Mouse (Mus musculus): ENCODE measurements around the gene Smchd1.
"Not testable (repeated sequence)": the region's sequence is repeated elsewhere in the genome, so short reads cannot be mapped to it uniquely, and the experiment has no call there.

Smchd1 gene

GRCm38 (mm10) chr17:71445191-71445590 lies 30.0 kb downstream of the Smchd1 start:
- DNase-seq (ENCODE audit: low read depth, low spot score): no peak

GRCm38 (mm10) chr17:71444718-71445117 lies 30.4 kb downstream of the Smchd1 start:
- DNase-seq (ENCODE audit: low read depth, low spot score): no peak

GRCm38 (mm10) chr17:71444126-71444525 lies 31.0 kb downstream of the Smchd1 start:
- no peak for DNase-seq (ENCODE audit: low read depth, low spot score)

- no peak for DNase-seq (ENCODE audit: low read depth, low spot score)
Observed at GRCm38 (mm10) chr17:71443273-71443672, 31.9 kb downstream of the Smchd1 start.

DNA sequence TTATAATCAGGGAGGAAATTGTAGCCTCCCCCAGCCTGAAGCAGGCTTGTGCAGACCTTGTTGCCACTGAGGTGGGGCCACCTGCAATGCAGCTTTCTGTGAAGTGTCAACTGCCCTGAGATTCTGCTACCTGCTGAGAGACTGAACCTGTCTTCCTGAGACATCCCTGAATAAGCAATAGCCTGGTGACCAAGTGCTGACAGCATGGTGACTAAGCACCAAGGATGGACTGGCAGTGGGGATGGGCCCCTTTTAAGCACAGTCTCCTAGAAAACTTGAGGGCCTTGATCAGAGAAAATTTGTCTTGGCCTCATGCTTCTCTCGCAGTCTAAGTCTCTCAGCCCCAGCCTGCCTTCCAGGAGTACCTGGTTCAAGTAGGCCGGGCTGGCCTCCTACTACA lies 52.6 kb downstream of the Smchd1 start:
- not testable (repeated sequence) for DNase-seq (ENCODE audit: low read depth, low spot score)

GRCm38 (mm10) chr17:71419448-71419847 lies 55.7 kb downstream of the Smchd1 start:
- not testable (repeated sequence) for DNase-seq (ENCODE audit: low read depth, low spot score)

- no peak for DNase-seq (ENCODE audit: low read depth, low spot score)
Observed at GRCm38 (mm10) chr17:71417008-71417407, 58.1 kb downstream of the Smchd1 start.

DNA sequence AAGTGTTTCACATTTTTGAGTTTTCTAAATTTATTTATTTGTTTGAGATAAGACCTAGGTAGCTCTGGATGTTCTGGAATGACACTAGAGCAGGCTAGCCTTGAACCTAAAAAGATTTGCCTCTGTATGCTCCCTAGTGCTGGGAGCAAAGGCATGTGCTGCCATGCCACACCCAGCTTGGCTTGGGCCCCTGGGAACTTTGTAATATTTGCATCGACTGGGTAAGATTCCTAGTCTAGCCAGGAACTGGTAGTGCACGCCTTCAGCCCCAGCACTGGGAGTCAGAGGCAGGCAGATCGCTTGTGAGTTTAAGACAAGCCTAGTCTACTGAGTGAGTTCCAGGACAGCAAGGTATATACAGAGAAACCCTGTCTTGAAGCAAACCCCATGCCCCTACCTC lies 87.7 kb downstream of the Smchd1 start:
- DNase-seq (ENCODE audit: low read depth, low spot score): no peak

DNA sequence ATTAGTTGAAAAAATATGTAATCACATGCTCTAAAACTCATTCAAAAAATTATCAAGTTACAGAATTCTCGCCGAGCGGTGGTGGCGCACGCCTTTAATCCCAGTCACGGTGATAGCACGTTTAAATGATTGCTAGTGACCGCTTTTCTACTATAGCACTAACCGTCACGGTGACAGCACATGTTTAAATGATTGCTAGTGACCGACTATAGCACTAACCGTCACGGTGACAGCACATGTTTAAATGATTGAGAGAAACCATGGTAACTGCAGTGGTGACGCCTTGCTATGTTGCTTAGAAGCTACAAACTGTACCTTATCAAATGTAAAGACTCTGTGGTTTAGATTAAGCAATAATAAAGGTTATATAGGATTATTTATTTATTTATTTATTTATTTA lies 94.8 kb downstream of the Smchd1 start:
- no peak for DNase-seq (ENCODE audit: low read depth, low spot score)

GRCm38 (mm10) chr17:71377901-71378300 lies 97.2 kb downstream of the Smchd1 start:
- DNase-seq (ENCODE audit: low read depth, low spot score): no peak

DNA sequence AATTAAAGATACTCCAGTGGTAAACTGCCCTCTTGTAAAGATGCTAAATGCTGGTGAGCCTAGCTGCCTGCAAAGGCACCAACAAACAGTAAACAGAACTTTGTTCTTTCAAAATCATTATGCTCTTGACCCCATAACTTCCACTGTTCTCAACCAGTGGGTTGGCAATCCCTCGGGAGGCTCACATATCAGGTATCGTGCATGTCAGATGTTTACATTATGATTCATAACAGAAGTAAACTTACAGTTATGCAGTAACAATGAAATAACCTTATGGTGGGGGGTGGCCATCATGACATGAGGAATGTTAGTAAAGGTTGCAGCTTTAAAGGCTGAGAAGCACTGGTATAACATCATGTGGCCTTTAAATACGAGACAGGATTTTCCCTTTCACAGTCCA lies 119.6 kb downstream of the Smchd1 start:
- no peak for DNase-seq (ENCODE audit: low read depth, low spot score)

DNA sequence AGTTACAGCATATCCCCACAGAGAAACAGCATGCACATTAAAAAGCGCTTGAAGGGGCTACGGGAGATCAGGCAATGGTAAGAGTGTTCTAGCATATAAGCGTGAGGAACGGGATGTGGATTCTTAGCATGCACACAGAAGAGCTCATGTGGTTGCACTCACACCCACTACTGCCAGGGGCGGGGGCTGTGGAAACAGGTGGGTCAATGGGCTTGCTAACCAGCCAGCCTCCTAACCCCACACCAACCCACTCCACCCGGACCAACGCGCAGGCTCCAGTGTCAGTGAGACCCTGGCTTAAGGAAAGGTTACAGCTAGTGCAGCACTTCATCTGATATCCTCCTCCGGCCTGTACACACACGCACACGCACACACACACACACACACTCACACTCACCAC lies 120.9 kb downstream of the Smchd1 start:
- DNase-seq (ENCODE audit: low read depth, low spot score): no peak

GRCm38 (mm10) chr17:71348188-71348587 lies 127.0 kb downstream of the Smchd1 start:
- no peak for DNase-seq (ENCODE audit: low read depth, low spot score)

DNA sequence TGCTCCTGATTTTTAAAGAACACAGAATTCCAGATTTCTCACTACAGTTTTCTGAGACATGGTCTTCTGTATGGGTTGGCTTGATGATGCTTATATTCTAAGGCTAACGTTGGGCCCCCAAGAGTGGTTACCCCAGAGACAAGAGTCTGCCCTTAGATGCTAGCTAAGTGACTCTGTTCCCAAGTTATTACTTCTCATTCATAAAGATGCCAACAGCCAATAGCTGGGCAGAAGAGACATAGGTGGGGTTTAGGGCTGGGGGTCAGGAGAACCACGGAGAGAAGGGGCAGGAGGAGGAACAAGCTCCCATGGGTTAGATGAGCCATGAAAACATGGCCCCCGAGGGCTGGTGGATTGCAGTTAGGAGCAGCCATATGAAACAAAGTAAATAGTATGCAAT lies 133.1 kb downstream of the Smchd1 start:
- DNase-seq (ENCODE audit: low read depth, low spot score): no peak

DNA sequence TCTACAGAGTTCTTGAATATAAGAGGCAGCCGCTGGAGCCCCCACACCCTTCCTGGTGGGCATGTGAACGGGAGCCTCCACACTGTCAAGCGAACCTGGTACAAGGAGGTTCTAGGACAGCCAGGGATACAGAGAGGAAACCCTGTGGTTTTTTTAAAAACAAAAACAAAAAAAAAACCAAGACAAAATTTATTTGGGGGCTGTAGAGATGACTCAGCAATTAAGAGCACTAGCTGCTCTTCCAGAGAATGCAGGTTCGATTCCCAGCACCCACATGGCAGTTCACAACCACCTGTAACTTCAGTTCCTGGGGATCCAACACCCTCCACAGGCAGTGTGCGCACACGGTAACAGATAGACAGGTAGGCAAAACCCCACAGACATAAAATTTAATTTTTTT lies 136.5 kb downstream of the Smchd1 start:
- DNase-seq (ENCODE audit: low read depth, low spot score): no peak

GRCm38 (mm10) chr17:71337546-71337945 lies 137.6 kb downstream of the Smchd1 start:
- no peak for DNase-seq (ENCODE audit: low read depth, low spot score)

- DNase-seq (ENCODE audit: low read depth, low spot score): no peak
Observed at GRCm38 (mm10) chr17:71336421-71336820, 138.7 kb downstream of the Smchd1 start.

DNA sequence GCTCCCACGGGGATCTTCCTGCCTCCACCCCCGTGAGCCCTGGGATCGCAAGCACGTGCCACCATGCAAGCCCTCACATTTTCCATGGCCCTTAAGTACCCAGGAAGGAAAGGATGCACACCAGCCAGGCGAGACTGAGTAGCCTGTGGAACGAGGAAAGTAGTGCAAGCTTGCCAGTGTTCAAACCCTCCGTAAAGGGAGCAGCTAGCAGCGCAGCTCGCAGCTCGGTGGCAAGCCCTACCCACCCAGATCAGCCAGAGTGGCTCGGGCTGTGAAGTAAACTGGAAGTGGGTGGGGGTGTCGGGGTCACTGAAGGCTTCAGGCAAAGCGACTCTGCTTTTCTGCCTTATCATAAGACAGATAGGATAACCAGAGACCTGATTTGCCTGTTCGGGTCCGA lies 142.8 kb downstream of the Smchd1 start:
- no peak for DNase-seq (ENCODE audit: low read depth, low spot score)

DNA sequence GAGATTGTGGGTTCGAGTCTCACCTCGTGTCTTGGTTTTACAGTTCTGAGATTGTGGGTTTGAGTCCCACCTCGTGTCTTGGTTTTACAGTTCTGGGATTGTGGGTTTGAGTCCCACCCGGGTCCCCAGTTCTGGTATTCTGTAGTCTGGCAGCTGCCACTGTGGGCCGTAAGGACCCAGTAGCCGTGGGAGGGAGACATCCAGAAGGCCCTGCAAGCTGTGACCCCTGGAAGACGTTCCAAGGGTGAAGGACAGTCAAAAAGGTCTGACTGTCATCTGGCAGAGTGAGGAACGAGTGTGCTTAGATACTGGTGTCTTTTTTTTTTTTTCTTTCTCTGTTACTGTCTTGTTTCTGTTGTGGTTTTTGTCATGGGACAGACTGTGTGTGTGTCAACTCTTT lies 154.4 kb downstream of the Smchd1 start:
- not testable (repeated sequence) for DNase-seq (ENCODE audit: low read depth, low spot score)

DNA sequence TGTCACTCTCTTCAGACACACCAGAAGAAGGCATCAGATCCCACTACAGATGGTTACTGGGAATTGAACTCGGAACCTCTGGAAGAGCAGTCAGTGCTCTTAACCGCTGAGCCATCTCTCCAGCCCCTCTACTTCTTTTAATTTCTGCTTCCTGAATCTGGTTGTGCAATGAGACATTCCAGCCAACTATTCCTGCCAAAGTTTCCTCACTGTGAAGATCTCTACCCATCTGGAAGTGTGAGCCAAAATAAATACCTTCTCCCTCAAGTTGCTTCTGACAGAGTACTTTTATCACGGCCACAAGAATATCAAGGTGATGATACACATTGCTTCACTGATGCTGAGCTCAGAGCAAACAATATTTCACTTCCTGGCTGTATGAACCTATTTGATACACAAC lies 155.8 kb downstream of the Smchd1 start:
- DNase-seq (ENCODE audit: low read depth, low spot score): no peak

- no peak for DNase-seq (ENCODE audit: low read depth, low spot score)
Observed at GRCm38 (mm10) chr17:71317571-71317970, 157.6 kb downstream of the Smchd1 start.

GRCm38 (mm10) chr17:71314315-71314714 lies 160.8 kb downstream of the Smchd1 start:
- DNase-seq (ENCODE audit: low read depth, low spot score): no peak

- no peak for DNase-seq (ENCODE audit: low read depth, low spot score)
Observed at GRCm38 (mm10) chr17:71311340-71312171, 163.6 kb downstream of the Smchd1 start, which contains the start of gene Emilin2. Emilin2 (minus strand) TSS chr17:71311978.
